Mouse (Mus musculus): Measurements from ENCODE around the gene Orc1. TPM values are rescaled to one million over a fixed set of nuclear protein-coding genes. Genes with fewer than 3 reads are reported as not detected.
A peak's percentile ranks its signal among the peaks of the same experiment; 100 is the strongest.

Orc1 gene
- total and polyA plus RNA-seq, 2 experiments from 2014 or later, result 0.27 to 0.78 TPM

DNA sequence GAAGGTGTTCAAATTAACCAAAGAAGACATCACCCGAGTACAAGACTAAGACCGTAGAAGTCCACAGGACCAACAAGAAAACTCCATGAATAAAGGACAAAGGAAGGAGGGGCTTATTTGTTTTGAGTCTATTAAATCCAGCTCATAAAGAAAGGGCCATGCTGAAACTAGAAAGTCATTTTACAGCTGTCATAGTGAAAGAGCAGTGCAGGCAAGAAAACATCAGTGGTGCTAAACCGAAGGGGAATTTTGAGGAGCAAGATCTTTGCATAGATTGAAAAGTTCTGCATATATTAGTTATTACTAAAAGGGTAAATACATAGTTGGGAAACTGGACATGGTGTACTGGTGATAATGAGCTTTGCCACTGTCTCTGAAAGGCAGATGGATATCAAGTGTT is 58.5 kb downstream of the Orc1 start:
- ATAC-seq (ENCODE audit: low FRiP score) (no peak), DNase-seq (ENCODE audit: low spot score) (no peak)
- Histone ChIP-seq H3K4me3 (ENCODE audit: low read depth, low read length) (no peak overlapping the region), H3K27me3 (ENCODE audit: insufficient read depth, low read length) (no peaks in the 10 kb centered on the region), H3K36me3 (ENCODE audit: insufficient read depth, low read length) (peaks cover 48% of the 10 kb centered on the region), H3K9ac (replicated peaks; ENCODE audit: low read length, poor library complexity, severe bottlenecking) (no peak overlapping the region), H3K27ac (ENCODE audit: low read depth, low read length) (no peak overlapping the region), H3K4me1 (ENCODE audit: insufficient read depth, low read length) (no peaks in the 10 kb centered on the region), H3K4me2 (ENCODE audit: low read depth, low read length, poor library complexity, severe bottlenecking) (no peak overlapping the region), H3K9me3 (ENCODE audit: low read length) (no peaks in the 10 kb centered on the region)
- TF ChIP-seq CTCF (IDR thresholded peaks at IDR 0.05), result no peak
- 83% methylated on average over 3 of the region's 3 CpGs for WGBS

- Histone ChIP-seq H3K9me3 (ENCODE audit: low read length) (no peaks in the 10 kb centered on the region), H3K27ac (ENCODE audit: low read depth, low read length) (no peak overlapping the region), H3K4me3 (ENCODE audit: low read depth, low read length) (no peak overlapping the region), H3K27me3 (ENCODE audit: insufficient read depth, low read length) (no peaks in the 10 kb centered on the region), H3K36me3 (ENCODE audit: insufficient read depth, low read length) (peaks cover 41% of the 10 kb centered on the region), H3K4me1 (ENCODE audit: insufficient read depth, low read length) (no peaks in the 10 kb centered on the region), H3K4me2 (ENCODE audit: low read depth, low read length, poor library complexity, severe bottlenecking) (no peak overlapping the region), H3K9ac (replicated peaks; ENCODE audit: low read length, poor library complexity, severe bottlenecking) (no peak overlapping the region)
- WGBS, result 85% methylated on average over 5 of the region's 5 CpGs
- TF ChIP-seq CTCF (IDR thresholded peaks at IDR 0.05), result no peak
- ATAC-seq (ENCODE audit: low FRiP score), result no peak
- no peak for DNase-seq (ENCODE audit: low spot score)
These were observed 59.5 kb downstream of the Orc1 start for GRCm38 (mm10) chr4:108638752-108639151.

- Histone ChIP-seq H3K9me3 (ENCODE audit: low read length) (no peaks in the 10 kb centered on the region), H3K4me1 (ENCODE audit: insufficient read depth, low read length) (no peaks in the 10 kb centered on the region), H3K4me3 (ENCODE audit: low read depth, low read length) (no peak overlapping the region), H3K36me3 (ENCODE audit: insufficient read depth, low read length) (peaks cover 15% of the 10 kb centered on the region; the same call in 1 of the 2 replicates), H3K27ac (ENCODE audit: low read depth, low read length) (no peak overlapping the region), H3K27me3 (ENCODE audit: insufficient read depth, low read length) (no peaks in the 10 kb centered on the region), H3K4me2 (ENCODE audit: low read depth, low read length, poor library complexity, severe bottlenecking) (no peak overlapping the region), H3K9ac (replicated peaks; ENCODE audit: low read length, poor library complexity, severe bottlenecking) (no peak overlapping the region)
- TF ChIP-seq CTCF (IDR thresholded peaks at IDR 0.05), result peak; percentile 68
- ATAC-seq (ENCODE audit: low FRiP score) (no peak), DNase-seq (ENCODE audit: low spot score) (peak; percentile 28)
- WGBS, result 72% methylated on average over 2 of the region's 2 CpGs
These were observed 85.2 kb downstream of the Orc1 start for GRCm38 (mm10) chr4:108664407-108664806.

Other genes starting within 250 kb of the Orc1 start
- 0.49 and 5.5 TPM in 2 replicates for gene Shisal2a, start 196.1 kb upstream of the Orc1 start, total RNA-seq (2014; rRNA removed)
- gene Shisal2a, start 196.1 kb upstream of the Orc1 start, polyA plus RNA-seq (2015; fragmentation: Nextera tagmentation; extraction: Ambion mirVana), result 12.6 and 15.5 TPM in 2 replicates
- 27.7 and 52.2 TPM in 2 replicates for gene Gpx7, start 172.5 kb upstream of the Orc1 start, total RNA-seq (2014; rRNA removed)
- gene Gpx7, start 172.5 kb upstream of the Orc1 start, polyA plus RNA-seq (2015; fragmentation: Nextera tagmentation; extraction: Ambion mirVana), result 35.1 and 37.5 TPM in 2 replicates
- 52.2 and 96.4 TPM in 2 replicates for gene Tut4, start 120.0 kb upstream of the Orc1 start, total RNA-seq (2014; rRNA removed)
- gene Tut4, start 120.0 kb upstream of the Orc1 start, polyA plus RNA-seq (2015; fragmentation: Nextera tagmentation; extraction: Ambion mirVana), result 36.4 and 45.7 TPM in 2 replicates
- 33.7 and 42.6 TPM in 2 replicates for gene Prpf38a, start 87 bp upstream of the Orc1 start, total RNA-seq (2014; rRNA removed)
- gene Prpf38a, start 87 bp upstream of the Orc1 start, polyA plus RNA-seq (2015; fragmentation: Nextera tagmentation; extraction: Ambion mirVana), result 57.4 and 60.9 TPM in 2 replicates
- gene Cc2d1b, start 40.5 kb downstream of the Orc1 start, total RNA-seq (2014; rRNA removed), result 36.1 and 45.5 TPM in 2 replicates
- 19.9 and 20.2 TPM in 2 replicates for gene Cc2d1b, start 40.5 kb downstream of the Orc1 start, polyA plus RNA-seq (2015; fragmentation: Nextera tagmentation; extraction: Ambion mirVana)
- gene 3110021N24Rik, start 140.2 kb downstream of the Orc1 start, total RNA-seq (2014; rRNA removed), result 0.16 and 0.38 TPM in 2 replicates
- gene 3110021N24Rik, start 140.2 kb downstream of the Orc1 start, polyA plus RNA-seq (2015; fragmentation: Nextera tagmentation; extraction: Ambion mirVana), result 1.1 and 2.5 TPM in 2 replicates
- 29.9 and 36.0 TPM in 2 replicates for gene Zfyve9, start 201.4 kb downstream of the Orc1 start, total RNA-seq (2014; rRNA removed)
- gene Zfyve9, start 201.4 kb downstream of the Orc1 start, polyA plus RNA-seq (2015; fragmentation: Nextera tagmentation; extraction: Ambion mirVana), result 7.2 and 9.1 TPM in 2 replicates